Mouse (Mus musculus) leukemia stem cell, adult 10-12 weeks (primary cell): ENCODE data around the gene 4930544G11Rik. TPM values are rescaled to one million over a fixed set of nuclear protein-coding genes. Genes with fewer than 3 reads are reported as not detected.

ENCODE experiments used
- polyA plus RNA-seq: library from polyadenylated mRNA; stranded (reverse); fragments of >175 nt; gene quantifications from 2 replicates; pipeline ENCODE4 v1.2.3, GENCODE M21; 2012; ENCODE audit warnings: low replicate concordance

4930544G11Rik gene
- not detected in 2 replicates for polyA plus RNA-seq

GRCm38 (mm10) chr6:65952309-65952708, at the start of gene 4930544G11Rik:
Gene 4930544G11Rik, plus strand, starts transcription at chr6:65952609.

Other genes starting within 250 kb of the 4930544G11Rik start
- gene Prdm5, start 173.6 kb upstream of the 4930544G11Rik start, polyA plus RNA-seq, result not detected in 2 replicates